Mouse (Mus musculus) lung, adult 2 months (tissue): Measurements from ENCODE around the gene Ak2.

Experiments used
- CTCF ChIP-seq: fragments of 200-500 bp; IDR thresholded peaks from 2 replicates; pipeline ENCODE4 v1.5.1; 2011; ENCODE audit warnings: mild to moderate bottlenecking, low read length, control low read depth; ENCODE audit not compliant: insufficient read depth
- POLR2A ChIP-seq: fragments of 200-500 bp; IDR thresholded peaks from 2 replicates; pipeline ENCODE4 v1.6.1; 2011; ENCODE audit warnings: low read depth, mild to moderate bottlenecking, control low read depth, low read length, borderline replicate concordance; ENCODE audit errors: extremely low read depth

GRCm38 (mm10) chr4:128977217-128977616 lies 14.5 kb upstream of the Ak2 start:
- TF ChIP-seq CTCF (no peak), POLR2A (no peak)
